Mouse (Mus musculus) stomach, postnatal 0 days (tissue): ENCODE data around the gene Slamf7.

Experiments
- CTCF ChIP-seq: IDR thresholded peaks from 2 replicates; pipeline ENCODE4 v1.5.1; 2016; ENCODE audit warnings: antibody characterized with exemption, low read depth, mild to moderate bottlenecking, moderate library complexity
- EP300 ChIP-seq: optimal IDR thresholded peaks from 2 replicates; pipeline ENCODE3; 2016; ENCODE audit warnings: antibody characterized with exemption

DNA sequence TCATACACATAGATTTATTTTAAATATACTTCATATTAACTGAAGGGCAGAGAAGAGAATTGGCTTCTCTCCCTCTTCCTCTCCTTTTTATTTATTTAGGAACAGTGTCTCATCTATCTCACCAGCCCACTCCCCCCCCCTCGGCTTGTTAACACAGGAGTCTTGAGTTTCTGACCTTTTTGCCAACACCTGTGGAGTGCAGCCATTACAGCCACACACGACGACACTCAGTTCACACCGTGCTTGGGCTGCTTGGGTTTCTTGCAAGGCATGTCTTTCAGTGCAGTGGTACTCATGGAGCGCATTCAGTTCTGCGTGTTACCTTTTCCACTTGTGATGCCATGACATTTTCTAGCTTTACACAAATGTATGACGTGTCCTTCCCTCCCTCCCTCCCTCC, 22.8 kb downstream of the Slamf7 start:
- TF ChIP-seq CTCF (no peak), EP300 (no peak)
